Mouse (Mus musculus): ENCODE data around the gene Adcyap1.

Adcyap1 gene

GRCm38 (mm10) chr17:93198717-93199116 is at the start of gene Adcyap1:
Gene Adcyap1, plus strand, starts transcription at chr17:93199017.
- DNase-seq (ENCODE audit: low spot score in 2 of 2), result no peak

- no peak for DNase-seq (ENCODE audit: low spot score in 2 of 2)
Observed at GRCm38 (mm10) chr17:93158280-93158851, 40.5 kb upstream of the Adcyap1 start.

GRCm38 (mm10) chr17:93169572-93169971 is 29.2 kb upstream of the Adcyap1 start:
- no peak for DNase-seq (ENCODE audit: low spot score in 2 of 2)

- DNase-seq (ENCODE audit: low spot score in 2 of 2), result no peak
Observed at GRCm38 (mm10) chr17:93196846-93197245, 2.0 kb upstream of the Adcyap1 start.

GRCm38 (mm10) chr17:93198213-93198612 is 604 bp upstream of the Adcyap1 start:
- DNase-seq (ENCODE audit: low spot score in 2 of 2), result no peak

- no peak for DNase-seq (ENCODE audit: low spot score in 2 of 2)
Observed at GRCm38 (mm10) chr17:93199218-93199617, 401 bp downstream of the Adcyap1 start.

GRCm38 (mm10) chr17:93199747-93200146 is 930 bp downstream of the Adcyap1 start:
- DNase-seq (ENCODE audit: low spot score in 2 of 2), result no peak

GRCm38 (mm10) chr17:93200386-93201264 is 1.8 kb downstream of the Adcyap1 start:
- no peak for DNase-seq (ENCODE audit: low spot score in 2 of 2)

- DNase-seq (ENCODE audit: low spot score in 2 of 2), result no peak
Observed at GRCm38 (mm10) chr17:93201265-93201925, 2.6 kb downstream of the Adcyap1 start.

- no peak for DNase-seq (ENCODE audit: low spot score in 2 of 2)
Observed at GRCm38 (mm10) chr17:93202165-93203075, 3.6 kb downstream of the Adcyap1 start.

GRCm38 (mm10) chr17:93203076-93204031 is 4.5 kb downstream of the Adcyap1 start:
- no peak for DNase-seq (ENCODE audit: low spot score in 2 of 2)

- no peak for DNase-seq (ENCODE audit: low spot score in 2 of 2)
Observed at GRCm38 (mm10) chr17:93217785-93218184, 19.0 kb downstream of the Adcyap1 start.

- no peak for DNase-seq (ENCODE audit: low spot score in 2 of 2)
Observed at GRCm38 (mm10) chr17:93218640-93219039, 19.8 kb downstream of the Adcyap1 start.

- no peak for DNase-seq (ENCODE audit: low spot score in 2 of 2)
Observed at GRCm38 (mm10) chr17:93237355-93237754, 38.5 kb downstream of the Adcyap1 start.
